Mouse (Mus musculus): Measurements from ENCODE around the gene Lpar3. TPM values are rescaled to one million over a fixed set of nuclear protein-coding genes. Genes with fewer than 3 reads are reported as not detected.

Gene Lpar3
- total and polyA plus RNA-seq, 3 experiments = 0.11 TPM; not detected in 2

- no peak overlapping the region for H3K4me3 ChIP-seq (ENCODE audit: low read depth, low read length)
- H3K9me3 ChIP-seq (replicated peaks) = no peaks in the 10 kb centered on the region
- H3K27me3 ChIP-seq (ENCODE audit: insufficient read depth, low read length) = no peaks in the 10 kb centered on the region; the same call in 1 of the 2 replicates
- TF ChIP-seq POLR2AphosphoS5 (IDR thresholded peaks at IDR 0.05; ENCODE audit: insufficient replicate concordance, low read depth, low read length) = no peak
- TF ChIP-seq GATA2 (IDR thresholded peaks at IDR 0.05; ENCODE audit: borderline replicate concordance, low read depth, low read length) = no peak
- no peak for TF ChIP-seq GATA1 (IDR thresholded peaks at IDR 0.05; ENCODE audit: borderline replicate concordance, low read length)
- TF ChIP-seq CTCF (IDR thresholded peaks at IDR 0.05; ENCODE audit: low read depth, low read length) = no peak
- no peak for TF ChIP-seq TAL1 (conservative IDR thresholded peaks at IDR 0.05; ENCODE audit: low read depth, low read length)
- H3K36me3 ChIP-seq (replicated peaks) = no peaks in the 10 kb centered on the region
- H3K4me1 ChIP-seq (ENCODE audit: insufficient read depth, low read depth, low read length) = no peaks in the 10 kb centered on the region
- ATAC-seq (ENCODE audit: extremely low read depth, insufficient number of reproducible peaks, low FRiP score, poor library complexity, severe bottlenecking) = no peak
- no peak for DNase-seq (ENCODE audit: low spot score)
Measured at GRCm38 (mm10) chr3:146249895-146250294, 29.1 kb downstream of the Lpar3 start.

- no peaks in the 10 kb centered on the region; the same call in 1 of the 2 replicates for H3K27me3 ChIP-seq (ENCODE audit: insufficient read depth, low read length)
- H3K36me3 ChIP-seq (replicated peaks) = no peaks in the 10 kb centered on the region
- no peaks in the 10 kb centered on the region for H3K4me1 ChIP-seq (ENCODE audit: insufficient read depth, low read depth, low read length)
- H3K9me3 ChIP-seq (replicated peaks) = no peaks in the 10 kb centered on the region
- DNase-seq (ENCODE audit: low spot score) (no peak), ATAC-seq (ENCODE audit: extremely low read depth, insufficient number of reproducible peaks, low FRiP score, poor library complexity, severe bottlenecking) (no peak)
- no peak overlapping the region for H3K4me3 ChIP-seq (ENCODE audit: low read depth, low read length)
- TF ChIP-seq TAL1 (conservative IDR thresholded peaks at IDR 0.05; ENCODE audit: low read depth, low read length) (no peak), POLR2AphosphoS5 (IDR thresholded peaks at IDR 0.05; ENCODE audit: insufficient replicate concordance, low read depth, low read length) (no peak), GATA2 (IDR thresholded peaks at IDR 0.05; ENCODE audit: borderline replicate concordance, low read depth, low read length) (no peak), GATA1 (IDR thresholded peaks at IDR 0.05; ENCODE audit: borderline replicate concordance, low read length) (no peak), CTCF (IDR thresholded peaks at IDR 0.05; ENCODE audit: low read depth, low read length) (no peak)
Measured at GRCm38 (mm10) chr3:146251771-146252170, 31.0 kb downstream of the Lpar3 start.

GRCm38 (mm10) chr3:146253736-146254320 is 33.1 kb downstream of the Lpar3 start:
- DNase-seq (ENCODE audit: low spot score) = no peak
- Histone ChIP-seq H3K4me3 (ENCODE audit: low read depth, low read length) (no peak overlapping the region), H3K27me3 (ENCODE audit: insufficient read depth, low read length) (no peaks in the 10 kb centered on the region; the same call in 1 of the 2 replicates), H3K4me1 (ENCODE audit: insufficient read depth, low read depth, low read length) (no peaks in the 10 kb centered on the region), H3K9me3 (replicated peaks) (no peaks in the 10 kb centered on the region), H3K36me3 (replicated peaks) (no peaks in the 10 kb centered on the region)
- no peak for TF ChIP-seq TAL1 (conservative IDR thresholded peaks at IDR 0.05; ENCODE audit: low read depth, low read length)
- TF ChIP-seq GATA2 (IDR thresholded peaks at IDR 0.05; ENCODE audit: borderline replicate concordance, low read depth, low read length) = no peak
- no peak for TF ChIP-seq POLR2AphosphoS5 (IDR thresholded peaks at IDR 0.05; ENCODE audit: insufficient replicate concordance, low read depth, low read length)
- TF ChIP-seq GATA1 (IDR thresholded peaks at IDR 0.05; ENCODE audit: borderline replicate concordance, low read length) = no peak
- no peak for TF ChIP-seq CTCF (IDR thresholded peaks at IDR 0.05; ENCODE audit: low read depth, low read length)
- ATAC-seq (ENCODE audit: extremely low read depth, insufficient number of reproducible peaks, low FRiP score, poor library complexity, severe bottlenecking) = no peak

GRCm38 (mm10) chr3:146255123-146255522 is 34.4 kb downstream of the Lpar3 start:
- TF ChIP-seq POLR2AphosphoS5 (IDR thresholded peaks at IDR 0.05; ENCODE audit: insufficient replicate concordance, low read depth, low read length) (no peak), GATA1 (IDR thresholded peaks at IDR 0.05; ENCODE audit: borderline replicate concordance, low read length) (no peak), CTCF (IDR thresholded peaks at IDR 0.05; ENCODE audit: low read depth, low read length) (no peak), TAL1 (conservative IDR thresholded peaks at IDR 0.05; ENCODE audit: low read depth, low read length) (no peak), GATA2 (IDR thresholded peaks at IDR 0.05; ENCODE audit: borderline replicate concordance, low read depth, low read length) (no peak)
- ATAC-seq (ENCODE audit: extremely low read depth, insufficient number of reproducible peaks, low FRiP score, poor library complexity, severe bottlenecking) (no peak), DNase-seq (ENCODE audit: low spot score) (no peak)
- no peaks in the 10 kb centered on the region for H3K36me3 ChIP-seq (replicated peaks)
- H3K4me3 ChIP-seq (ENCODE audit: low read depth, low read length) = no peak overlapping the region
- no peaks in the 10 kb centered on the region; the same call in 1 of the 2 replicates for H3K27me3 ChIP-seq (ENCODE audit: insufficient read depth, low read length)
- H3K9me3 ChIP-seq (replicated peaks) = no peaks in the 10 kb centered on the region
- no peaks in the 10 kb centered on the region for H3K4me1 ChIP-seq (ENCODE audit: insufficient read depth, low read depth, low read length)

- ATAC-seq (ENCODE audit: extremely low read depth, insufficient number of reproducible peaks, low FRiP score, poor library complexity, severe bottlenecking) = no peak
- H3K4me3 ChIP-seq (ENCODE audit: low read depth, low read length) = no peak overlapping the region
- no peaks in the 10 kb centered on the region for H3K36me3 ChIP-seq (replicated peaks)
- no peaks in the 10 kb centered on the region for H3K9me3 ChIP-seq (replicated peaks)
- TF ChIP-seq CTCF (IDR thresholded peaks at IDR 0.05; ENCODE audit: low read depth, low read length) (no peak), GATA2 (IDR thresholded peaks at IDR 0.05; ENCODE audit: borderline replicate concordance, low read depth, low read length) (no peak), TAL1 (conservative IDR thresholded peaks at IDR 0.05; ENCODE audit: low read depth, low read length) (no peak), POLR2AphosphoS5 (IDR thresholded peaks at IDR 0.05; ENCODE audit: insufficient replicate concordance, low read depth, low read length) (no peak), GATA1 (IDR thresholded peaks at IDR 0.05; ENCODE audit: borderline replicate concordance, low read length) (no peak)
- no peaks in the 10 kb centered on the region for H3K4me1 ChIP-seq (ENCODE audit: insufficient read depth, low read depth, low read length)
- DNase-seq (ENCODE audit: low spot score) = no peak
- no peaks in the 10 kb centered on the region; the same call in 1 of the 2 replicates for H3K27me3 ChIP-seq (ENCODE audit: insufficient read depth, low read length)
Measured at GRCm38 (mm10) chr3:146257483-146258122, 36.8 kb downstream of the Lpar3 start.

- no peaks in the 10 kb centered on the region for H3K27me3 ChIP-seq (ENCODE audit: insufficient read depth, low read length)
- H3K9me3 ChIP-seq (replicated peaks) = no peaks in the 10 kb centered on the region
- no peaks in the 10 kb centered on the region for H3K36me3 ChIP-seq (replicated peaks)
- TF ChIP-seq CTCF (IDR thresholded peaks at IDR 0.05; ENCODE audit: low read depth, low read length) = no peak
- no peak for TF ChIP-seq TAL1 (conservative IDR thresholded peaks at IDR 0.05; ENCODE audit: low read depth, low read length)
- no peak for TF ChIP-seq GATA1 (IDR thresholded peaks at IDR 0.05; ENCODE audit: borderline replicate concordance, low read length)
- no peak for TF ChIP-seq GATA2 (IDR thresholded peaks at IDR 0.05; ENCODE audit: borderline replicate concordance, low read depth, low read length)
- TF ChIP-seq POLR2AphosphoS5 (IDR thresholded peaks at IDR 0.05; ENCODE audit: insufficient replicate concordance, low read depth, low read length) = no peak
- no peak for ATAC-seq (ENCODE audit: extremely low read depth, insufficient number of reproducible peaks, low FRiP score, poor library complexity, severe bottlenecking)
- H3K4me1 ChIP-seq (ENCODE audit: insufficient read depth, low read depth, low read length) = no peaks in the 10 kb centered on the region
- H3K4me3 ChIP-seq (ENCODE audit: low read depth, low read length) = no peak overlapping the region
- DNase-seq (ENCODE audit: low spot score) = no peak
Measured at GRCm38 (mm10) chr3:146260203-146260602, 39.4 kb downstream of the Lpar3 start.
